Mouse (Mus musculus) testis, postnatal 10 days (tissue): Measurements from ENCODE around the gene Astn1.

Source experiments
- DNase-seq: peaks from one replicate; pipeline ENCODE4 v3.0.0; 2021; ENCODE audit warnings: low spot score

Gene Astn1

GRCm38 (mm10) chr1:158740161-158740766, 378.2 kb downstream of the Astn1 start:
- DNase-seq, result no peak

DNA sequence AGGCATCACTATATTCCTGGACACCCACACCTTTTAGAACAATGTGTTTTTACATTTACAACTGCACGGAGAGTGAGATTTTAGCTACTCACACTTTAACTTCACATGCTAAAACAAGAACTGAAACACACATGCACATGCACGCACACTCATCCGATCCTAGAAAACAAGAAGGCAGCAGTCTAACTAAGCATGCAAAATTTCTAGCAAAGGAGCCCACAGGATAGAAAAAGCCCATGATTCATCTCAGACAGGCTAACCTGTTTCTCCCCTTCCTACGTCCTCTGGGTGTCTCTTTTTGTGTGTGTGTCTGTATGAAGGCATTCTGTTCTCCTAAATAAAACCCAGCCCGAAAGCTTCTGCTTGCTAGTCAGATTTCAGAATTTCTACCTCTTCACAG, 378.9 kb downstream of the Astn1 start:
- no peak for DNase-seq
